Mouse (Mus musculus): ENCODE measurements around the gene Magohb.

DNA sequence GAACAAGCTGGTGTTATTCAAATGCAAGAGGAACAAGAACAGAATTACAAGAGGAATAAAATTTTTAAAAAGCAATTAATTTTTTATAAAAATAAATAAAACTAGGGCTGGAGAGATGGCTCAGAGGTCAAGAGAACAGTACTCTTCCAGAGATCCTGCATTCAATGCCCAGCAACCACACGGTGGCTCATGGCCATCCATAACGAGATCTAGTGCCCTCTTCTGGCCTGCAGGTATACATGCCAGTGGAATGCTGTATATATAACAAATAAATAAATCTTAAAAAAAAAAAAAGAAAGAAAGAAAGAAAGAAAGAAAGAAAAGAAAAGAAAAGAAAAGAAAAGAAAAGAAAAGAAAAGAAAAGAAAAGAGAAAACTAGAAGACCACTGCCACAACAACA is 2.6 kb downstream of the Magohb start:
- TF ChIP-seq MAFK (IDR thresholded peaks at IDR 0.05; ENCODE audit: insufficient read depth, low read depth, low read length): no peak
- no peak for TF ChIP-seq ZNF384 (IDR thresholded peaks at IDR 0.05; ENCODE audit: low read depth, low read length)
